Mouse (Mus musculus) heart, adult 2 months (tissue): ENCODE data around the gene Trrap.

Source experiments
- CTCF ChIP-seq: fragments of 200-600 bp; IDR thresholded peaks from 2 replicates; pipeline ENCODE4 v1.8.1; 2022; ENCODE audit warnings: antibody characterized with exemption, mild to moderate bottlenecking, moderate library complexity
- EP300 ChIP-seq: fragments of 200-500 bp; IDR thresholded peaks from 2 replicates; pipeline ENCODE4 v1.6.1; 2011; ENCODE audit warnings: low read depth, low read length, control low read depth; ENCODE audit not compliant: insufficient read depth
- POLR2A ChIP-seq: fragments of 200-500 bp; IDR thresholded peaks from 2 replicates; pipeline ENCODE4 v1.6.1; 2011; ENCODE audit warnings: mild to moderate bottlenecking, low read depth, low read length, control low read depth; ENCODE audit not compliant: insufficient read depth

DNA sequence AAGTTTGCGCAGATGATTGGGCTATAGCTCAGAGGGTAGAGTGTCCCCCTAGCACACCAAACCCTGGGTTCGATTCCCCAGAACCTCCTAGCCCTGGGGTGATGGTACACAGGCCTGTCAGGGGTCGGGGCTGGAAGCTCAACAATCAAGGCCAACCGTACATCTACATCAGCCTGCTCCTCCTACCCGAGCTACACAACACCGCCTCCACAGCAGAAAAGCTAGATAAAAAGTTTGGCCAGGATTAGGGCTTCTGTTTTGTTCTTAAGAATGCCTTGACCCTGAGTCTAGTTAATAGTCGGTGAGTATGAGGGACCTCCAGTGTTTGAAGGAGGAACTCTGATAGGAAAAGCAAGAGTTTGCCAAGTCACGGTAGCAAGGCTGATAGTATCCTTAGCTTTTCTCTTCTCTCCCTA lies 1.5 kb downstream of the Trrap start:
- TF ChIP-seq CTCF: no peak
- no peak for TF ChIP-seq EP300
- no peak for TF ChIP-seq POLR2A
